Mouse (Mus musculus) heart, postnatal 0 days (tissue): Measurements from ENCODE around the gene Agbl1.

Source experiments
- CTCF ChIP-seq: IDR thresholded peaks from 2 replicates; pipeline ENCODE4 v1.5.1; 2016; ENCODE audit warnings: antibody characterized with exemption, control low read depth, low read depth
- EP300 ChIP-seq: IDR thresholded peaks from 2 replicates; pipeline ENCODE4 v1.6.1; 2016; ENCODE audit warnings: antibody characterized with exemption, low read depth

DNA sequence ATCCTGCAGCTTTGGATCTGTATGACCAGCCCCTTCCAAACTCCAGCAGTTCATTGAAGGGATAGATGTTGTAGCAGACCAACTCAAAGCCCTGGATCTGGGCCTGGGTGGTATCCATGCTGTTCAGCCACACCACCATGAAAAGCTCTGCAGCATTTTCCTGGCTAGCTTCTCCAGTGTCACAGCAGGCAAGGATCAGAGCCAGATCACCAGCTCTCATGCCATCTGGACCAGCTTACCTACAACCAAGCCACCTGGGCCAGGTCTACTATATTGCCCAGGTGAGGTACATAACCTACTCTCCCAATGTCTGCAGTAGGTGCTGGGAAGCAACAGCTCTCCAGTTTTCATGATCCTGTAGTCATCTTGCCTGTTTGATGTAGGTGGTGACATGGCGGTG, 884.3 kb downstream of the Agbl1 start:
- TF ChIP-seq CTCF (no peak), EP300 (no peak)
